Mouse (Mus musculus) stomach, postnatal 0 days (tissue): ENCODE results near the gene Ppp3ca.

Experiments
- CTCF ChIP-seq: IDR thresholded peaks from 2 replicates; pipeline ENCODE4 v1.5.1; 2016; ENCODE audit warnings: antibody characterized with exemption, low read depth, mild to moderate bottlenecking, moderate library complexity
- EP300 ChIP-seq: optimal IDR thresholded peaks from 2 replicates; pipeline ENCODE3; 2016; ENCODE audit warnings: antibody characterized with exemption

- no peak for TF ChIP-seq CTCF
- no peak for TF ChIP-seq EP300
Measured at GRCm38 (mm10) chr3:136665119-136665518, 4.8 kb upstream of the Ppp3ca start.
